ENCODE assay signal across 8 mouse cellular contexts in genomic region chr11:78031947-78032808, GRCm38 (mm10). TPM values are rescaled to one million over a fixed set of nuclear protein-coding genes. Genes with fewer than 3 reads are reported as not detected.
DNase-seq lines count a peak whose midpoint lies in the region; ATAC-seq lines count a peak whose summit lies in the region.

Dhrs13 (plus strand) TSS chr11:78032280.

- H3K36me3 ChIP-seq in hindbrain, embryonic 11.5 days (ENCODE audit: control insufficient read depth, insufficient read depth, low read length): 0 out of 2 replicates have a peak, but pooled peaks cover 3% of the 10 kb centered on the region

- peak; percentile 77 for DNase-seq in MEL-GATA-1-ER (ENCODE audit: extremely low read depth, low read depth)
- DNase-seq in cerebellum, adult 8-10 months: peak; percentile 94
- DNase-seq in hindbrain, embryonic 11.5 days (ENCODE audit: low spot score): peak; percentile 96
- peak; percentile 92 to 94 for DNase-seq in layer of hippocampus, postnatal 10 days (ENCODE audit: low spot score in 2 of 2)
- DNase-seq in lung, postnatal 10 days: peak; percentile 95
- peak; percentile 94 for DNase-seq in ovary, postnatal 36 days (ENCODE audit: low spot score)
- DNase-seq in thymus, postnatal 25 days: peak; percentile 95

- no peaks in the 10 kb centered on the region for H3K27me3 ChIP-seq in hindbrain, embryonic 11.5 days (ENCODE audit: control insufficient read depth, insufficient read depth, low read length)

- ATAC-seq in frontal cortex, adult (ENCODE audit: low TSS enrichment): peak; percentile 87
- peak; percentile 93 for ATAC-seq in hindbrain, embryonic 11.5 days (ENCODE audit: low FRiP score)

- peak within 1 kb of the TSS; percentile 78 for H3K4me2 ChIP-seq in hindbrain, embryonic 11.5 days (replicated peaks; ENCODE audit: low read depth, low read length)

- WGBS in hindbrain, embryonic 11.5 days: under 1% methylated on average over 75 of the region's 96 CpGs

- peak within 1 kb of the TSS; percentile 59 for H3K4me3 ChIP-seq in hindbrain, embryonic 11.5 days (ENCODE audit: low read depth, low read length)

- H3K9ac ChIP-seq in hindbrain, embryonic 11.5 days (ENCODE audit: low read depth, low read length): peak within 1 kb of the TSS; percentile 77

- peaks cover 7% of the 10 kb centered on the region for H3K4me1 ChIP-seq in hindbrain, embryonic 11.5 days (replicated peaks; ENCODE audit: control insufficient read depth, insufficient read depth, low read length)

- H3K9me3 ChIP-seq in hindbrain, embryonic 11.5 days (ENCODE audit: control insufficient read depth, low read length): no peaks in the 10 kb centered on the region

- H3K27ac ChIP-seq in hindbrain, embryonic 11.5 days (ENCODE audit: low read depth, low read length): peak within 1 kb of the TSS; percentile 87

RNA-seq across cellular contexts. Expression of gene Dhrs13, which starts in this region (rescaled TPM):
- polyA plus RNA-seq in hindbrain, embryonic 11.5 days (2014; fragmentation: Nextera tagmentation; extraction: Ambion mirVana): 20.0 and 21.0 TPM in 2 replicates
- 10 to 100 TPM; 16.6 to 22.4 TPM for total RNA-seq in layer of hippocampus, postnatal 10 days (2021)

Comparison
In these comparisons a context has a peak if more than half of its experiments do, and no peak if none do; other contexts are left out.
1. Peak in every context shown above with its lines: DNase-seq, ATAC-seq, H3K4me3 ChIP-seq and H3K27ac ChIP-seq.